Mouse (Mus musculus) embryonic facial prominence, embryonic 11.5 days (tissue): ENCODE measurements around the gene Ndufv2. TPM values are rescaled to one million over a fixed set of nuclear protein-coding genes. Genes with fewer than 3 reads are reported as not detected.
A peak's percentile ranks its signal among the peaks of the same experiment; 100 is the strongest.

Experiments
- ATAC-seq: fragments of 200-750 bp; cut with Nextera tagmentation; replicated peaks from 2 replicates; pipeline ENCODE4 v1.8.0; 2017; ENCODE audit warnings: low read depth; ENCODE audit not compliant: insufficient number of reproducible peaks, low FRiP score, low TSS enrichment
- DNase-seq: peaks from one replicate; pipeline ENCODE4 v3.0.0-alpha.2; 2015; ENCODE audit warnings: low spot score
- H3K27ac ChIP-seq: fragments of 300-500 bp; sonication (generic); replicated peaks from 2 replicates; pipeline ENCODE4 v1.5.1; 2014; ENCODE audit warnings: mild to moderate bottlenecking, low read depth, low read length, control low read depth
- H3K27me3 ChIP-seq: fragments of 300-500 bp; sonication (generic); 2 replicates; pipeline ENCODE4 v1.6.1; 2014; ENCODE audit warnings: mild to moderate bottlenecking, low read length, moderate library complexity, mixed read lengths; ENCODE audit not compliant: control insufficient read depth, insufficient read depth
- H3K36me3 ChIP-seq: fragments of 300-500 bp; sonication (generic); replicated peaks from 2 replicates; pipeline ENCODE4 v1.6.1; 2014; ENCODE audit warnings: low read depth, mild to moderate bottlenecking, low read length, moderate library complexity, mixed read lengths; ENCODE audit not compliant: control insufficient read depth, insufficient read depth
- H3K4me1 ChIP-seq: fragments of 300-500 bp; sonication (generic); 2 replicates; pipeline ENCODE4 v1.6.1; 2014; ENCODE audit warnings: low read length, mixed read lengths; ENCODE audit not compliant: control insufficient read depth, insufficient read depth
- H3K4me2 ChIP-seq: fragments of 300-500 bp; sonication (generic); 2 replicates; pipeline ENCODE4 v1.6.1; 2014; ENCODE audit warnings: low read depth, mild to moderate bottlenecking, control low read depth, low read length, moderate library complexity
- H3K4me3 ChIP-seq: fragments of 300-500 bp; sonication (generic); 2 replicates; pipeline ENCODE4 v1.5.1; 2014; ENCODE audit warnings: low read depth, low read length, control low read depth
- H3K9ac ChIP-seq: fragments of 300-500 bp; sonication (generic); replicated peaks from 2 replicates; pipeline ENCODE4 v1.6.1; 2014; ENCODE audit warnings: mild to moderate bottlenecking, control low read depth, low read length
- H3K9me3 ChIP-seq: fragments of 300-500 bp; sonication (generic); replicated peaks from 2 replicates; pipeline ENCODE4 v1.6.1; 2016; ENCODE audit warnings: mild to moderate bottlenecking, low read length, inconsistent platforms, mixed read lengths; ENCODE audit not compliant: control insufficient read depth
- WGBS: fragments of 180-500 bp; shearing (Covaris S2); extraction: QIAGEN DNeasy Blood & Tissue Kit; methylation state at CpG from one replicate; pipeline ENCODE4 v1.1.7; 2014; 5-methylcytosine and 5-hydroxymethylcytosine counted together
- polyA plus RNA-seq: library from polyadenylated mRNA; unstranded; fragments of >200 nt; fragmentation: Nextera tagmentation; extraction: Ambion mirVana; gene quantifications from 2 replicates; pipeline ENCODE4 v1.2.1, GENCODE M21; 2014

Ndufv2 gene
- polyA plus RNA-seq, 1 experiment from 2014 or later, result 342 TPM

DNA sequence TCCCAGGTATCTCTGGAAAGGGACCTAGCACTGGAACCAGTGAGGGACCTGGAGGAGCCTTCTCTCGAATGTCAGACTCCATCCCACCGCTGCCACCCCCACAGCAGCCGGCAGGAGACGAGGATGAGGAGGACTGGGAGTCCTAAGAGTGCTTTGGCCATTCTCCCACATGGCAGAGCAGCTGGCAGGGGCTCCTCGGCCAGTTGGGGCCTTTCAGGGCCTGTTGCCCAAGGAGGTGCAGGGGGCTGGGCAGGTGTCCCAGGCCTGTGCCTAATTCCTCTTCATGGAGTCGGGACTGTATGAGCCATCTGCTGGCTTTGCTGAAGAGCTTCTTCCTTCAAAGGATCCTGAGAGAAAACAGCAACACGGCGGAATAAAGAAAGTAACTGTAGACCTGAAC is 17.6 kb upstream of the Ndufv2 start:
- H3K27me3 ChIP-seq, result no peaks in the 10 kb centered on the region
- H3K4me1 ChIP-seq, result no peaks in the 10 kb centered on the region
- H3K4me2 ChIP-seq, result no peak overlapping the region
- WGBS, result 89% methylated on average over 8 of the region's 8 CpGs
- H3K27ac ChIP-seq, result no peak overlapping the region
- ATAC-seq, result no peak
- no peak overlapping the region for H3K9ac ChIP-seq
- no peak for DNase-seq
- no peaks in the 10 kb centered on the region for H3K9me3 ChIP-seq
- no peak overlapping the region for H3K4me3 ChIP-seq
- H3K36me3 ChIP-seq, result peaks cover 2% of the 10 kb centered on the region

DNA sequence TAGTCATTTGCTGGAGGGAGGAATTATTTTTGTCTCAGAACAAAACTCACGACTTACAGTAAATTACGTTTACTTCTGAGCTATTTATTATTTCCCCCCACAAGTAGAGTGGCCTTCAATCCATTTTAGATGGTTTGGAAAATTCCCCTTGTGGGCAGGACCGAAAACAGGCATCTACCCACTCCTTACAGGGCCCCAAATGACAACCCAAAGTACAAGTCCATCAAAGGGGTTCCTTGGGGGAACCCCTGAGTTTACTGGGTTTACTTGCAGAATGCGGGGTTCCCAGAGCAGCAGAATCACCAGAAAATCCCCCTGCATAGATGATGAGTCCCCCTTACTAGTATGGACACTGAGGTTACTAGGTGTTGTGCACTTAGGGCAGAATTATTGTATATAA is 10.8 kb upstream of the Ndufv2 start:
- Histone ChIP-seq H3K4me3 (peak overlapping the region; percentile 79), H3K36me3 (peaks cover 2% of the 10 kb centered on the region), H3K4me2 (peak overlapping the region; percentile 35), H3K27ac (no peak overlapping the region), H3K9ac (0 out of 2 replicates have a peak overlapping the region, but pooled peaks have one; percentile 7), H3K4me1 (no peaks in the 10 kb centered on the region), H3K9me3 (no peaks in the 10 kb centered on the region), H3K27me3 (no peaks in the 10 kb centered on the region)
- DNase-seq, result no peak
- WGBS, result 49% methylated on average over 4 of the region's 4 CpGs
- no peak for ATAC-seq

DNA sequence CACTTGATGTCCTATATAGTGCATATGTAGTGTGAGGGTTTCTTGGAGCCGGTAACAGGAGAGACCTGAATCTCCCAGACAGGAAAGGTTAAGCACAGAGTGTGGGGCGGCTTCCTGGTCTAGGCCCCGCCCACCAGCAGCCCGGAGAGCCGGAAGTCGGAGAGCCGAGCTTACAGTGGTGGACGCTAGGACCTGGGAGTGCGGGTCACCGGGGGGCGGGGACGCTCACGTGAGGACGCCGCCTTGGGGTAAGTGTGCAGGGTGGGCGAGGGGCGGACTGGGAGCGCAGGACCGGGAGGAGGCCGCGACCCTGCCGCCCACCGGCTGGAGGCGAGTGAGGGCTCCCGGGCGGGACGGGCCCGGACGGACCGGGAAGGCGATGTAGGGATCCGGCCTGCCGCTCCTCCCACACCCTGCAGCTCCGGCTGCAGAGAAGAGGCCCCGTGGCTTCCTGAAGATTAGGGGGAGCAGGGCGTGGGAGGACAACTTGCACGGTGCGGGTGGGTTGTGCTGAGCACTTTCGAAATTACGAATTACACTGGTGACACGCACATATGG is 10.1 kb upstream of the Ndufv2 start, which contains the start of gene Washc1:
Washc1 (plus strand) TSS at position 144 of the 558 bp plus-strand sequence.
- H3K4me2 ChIP-seq, result peak within 1 kb of the TSS; percentile 40
- H3K9me3 ChIP-seq, result no peaks in the 10 kb centered on the region
- WGBS, result 0% methylated on average over 37 of the region's 41 CpGs
- H3K27ac ChIP-seq, result peak within 1 kb of the TSS; percentile 54; the same call in 1 of the 2 replicates
- H3K4me3 ChIP-seq, result peak within 1 kb of the TSS; percentile 79
- H3K36me3 ChIP-seq, result no peaks in the 10 kb centered on the region; the same call in 1 of the 2 replicates
- DNase-seq (peak; percentile 97), ATAC-seq (peak; percentile 98)
- no peaks in the 10 kb centered on the region for H3K4me1 ChIP-seq
- no peaks in the 10 kb centered on the region for H3K27me3 ChIP-seq
- H3K9ac ChIP-seq, result peak within 1 kb of the TSS; percentile 82

DNA sequence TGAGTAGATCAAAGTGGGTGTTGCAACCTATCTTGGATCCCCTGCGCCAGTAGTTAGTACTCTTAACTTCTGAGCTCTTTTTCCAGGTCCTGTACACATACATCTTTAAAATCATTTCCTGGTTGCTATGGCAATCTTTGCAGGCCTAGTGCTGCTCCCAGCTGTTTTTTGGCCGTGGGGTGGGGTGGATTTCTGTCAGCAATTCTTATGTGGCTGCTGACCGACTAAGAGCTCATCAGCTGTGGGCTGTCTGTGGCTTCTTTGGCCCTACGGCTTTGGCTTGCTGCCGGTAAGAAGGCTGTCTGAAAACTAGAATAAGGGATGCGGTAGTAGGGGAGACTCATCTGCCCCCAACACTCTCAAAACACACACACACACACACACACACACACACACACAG is 9.4 kb upstream of the Ndufv2 start:
- no peaks in the 10 kb centered on the region for H3K27me3 ChIP-seq
- peak overlapping the region; percentile 79; the same call in 1 of the 2 replicates for H3K4me3 ChIP-seq
- H3K36me3 ChIP-seq, result no peaks in the 10 kb centered on the region; the same call in 1 of the 2 replicates
- no peak overlapping the region for H3K27ac ChIP-seq
- H3K9ac ChIP-seq, result no peak overlapping the region; the same call in 1 of the 2 replicates
- DNase-seq (no peak), ATAC-seq (no peak)
- no peak overlapping the region; the same call in 1 of the 2 replicates for H3K4me2 ChIP-seq
- H3K4me1 ChIP-seq, result no peaks in the 10 kb centered on the region
- H3K9me3 ChIP-seq, result no peaks in the 10 kb centered on the region
- 56% methylated on average over 6 of the region's 6 CpGs for WGBS

DNA sequence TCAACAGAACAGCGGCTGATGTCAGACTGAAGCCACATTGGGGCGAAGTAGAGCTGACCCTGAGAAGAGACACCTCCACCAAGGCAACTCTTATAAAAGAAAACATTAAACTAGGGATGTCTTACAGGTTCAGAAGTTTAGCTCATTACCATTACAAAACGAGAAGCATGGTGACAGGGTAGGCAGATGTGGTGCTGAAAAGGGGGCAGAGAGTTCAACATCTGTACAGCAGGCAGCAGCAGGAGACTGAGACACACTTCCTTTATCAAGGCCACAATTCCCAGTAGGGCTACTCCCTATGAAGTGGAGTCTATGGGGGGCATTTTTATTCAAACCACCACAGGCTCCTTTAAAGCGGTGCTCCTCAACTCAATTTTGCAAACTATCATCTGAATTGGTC is 6.8 kb upstream of the Ndufv2 start:
- Histone ChIP-seq H3K27me3 (no peaks in the 10 kb centered on the region), H3K36me3 (no peaks in the 10 kb centered on the region), H3K4me1 (no peaks in the 10 kb centered on the region), H3K4me3 (no peak overlapping the region), H3K9me3 (no peaks in the 10 kb centered on the region), H3K9ac (no peak overlapping the region), H3K4me2 (no peak overlapping the region), H3K27ac (no peak overlapping the region)
- no peak for ATAC-seq
- 76% methylated on average over 4 of the region's 4 CpGs for WGBS
- no peak for DNase-seq

DNA sequence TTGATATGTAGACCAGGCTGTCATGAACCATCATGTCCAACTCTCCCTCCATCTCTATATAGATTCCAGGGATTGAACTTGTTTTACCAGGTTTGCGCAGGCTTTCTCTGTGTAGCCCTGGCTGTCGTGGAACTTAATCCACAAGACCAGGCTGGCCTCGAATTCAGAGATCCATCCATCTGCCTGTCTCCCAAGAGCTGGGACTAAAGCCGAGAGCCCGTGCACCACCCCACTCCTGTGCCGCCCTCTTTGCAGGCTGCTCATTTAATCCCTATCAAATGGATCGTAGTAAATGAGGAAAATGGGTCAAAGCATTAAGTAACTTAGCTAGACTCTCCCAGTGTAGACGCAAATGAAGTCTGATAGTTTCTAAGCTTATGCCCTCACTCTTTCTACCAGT is 6.1 kb upstream of the Ndufv2 start:
- Histone ChIP-seq H3K4me3 (no peak overlapping the region), H3K9me3 (no peaks in the 10 kb centered on the region), H3K36me3 (no peaks in the 10 kb centered on the region), H3K27me3 (no peaks in the 10 kb centered on the region), H3K9ac (no peak overlapping the region), H3K4me2 (no peak overlapping the region), H3K27ac (no peak overlapping the region), H3K4me1 (no peaks in the 10 kb centered on the region)
- ATAC-seq (no peak), DNase-seq (no peak)
- WGBS, result 69% methylated on average over 8 of the region's 8 CpGs

DNA sequence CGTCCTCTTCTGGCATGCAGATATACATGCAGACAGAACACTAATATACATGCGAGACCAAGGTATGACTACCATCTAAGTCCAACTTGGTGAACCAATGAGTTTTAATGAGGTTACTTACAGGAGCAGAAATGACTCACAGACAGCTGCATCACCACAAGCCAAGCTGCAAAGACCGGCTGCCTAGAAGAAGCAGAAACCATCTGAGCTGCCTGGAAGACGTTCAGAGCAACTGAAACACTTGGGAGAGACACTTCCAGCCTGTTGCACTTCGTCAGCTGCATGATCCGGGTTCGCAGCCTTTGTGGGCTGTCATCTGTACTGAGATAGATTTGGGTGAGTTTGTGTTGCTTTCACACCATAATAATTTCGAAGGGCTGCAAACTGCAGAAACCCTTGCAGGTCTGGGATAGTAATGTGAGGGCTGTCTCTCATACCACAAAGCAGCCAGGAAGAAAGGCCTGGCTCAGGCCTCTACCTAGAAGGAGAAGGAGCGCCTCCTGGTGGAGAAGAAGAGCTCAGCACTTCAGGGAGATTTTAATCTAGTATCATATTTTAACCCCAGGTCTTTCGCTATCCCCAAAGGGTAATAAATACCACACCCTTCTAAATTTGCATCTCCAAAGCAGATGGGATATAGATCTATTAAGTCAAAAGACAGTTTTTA is 5.4 kb upstream of the Ndufv2 start:
- Histone ChIP-seq H3K27ac (no peak overlapping the region), H3K9me3 (no peaks in the 10 kb centered on the region), H3K4me3 (no peak overlapping the region), H3K4me2 (no peak overlapping the region), H3K36me3 (no peaks in the 10 kb centered on the region), H3K9ac (no peak overlapping the region), H3K27me3 (no peaks in the 10 kb centered on the region), H3K4me1 (no peaks in the 10 kb centered on the region)
- WGBS, result 49% methylated on average over 10 of the region's 10 CpGs
- DNase-seq (peak; percentile 90), ATAC-seq (no peak)

DNA sequence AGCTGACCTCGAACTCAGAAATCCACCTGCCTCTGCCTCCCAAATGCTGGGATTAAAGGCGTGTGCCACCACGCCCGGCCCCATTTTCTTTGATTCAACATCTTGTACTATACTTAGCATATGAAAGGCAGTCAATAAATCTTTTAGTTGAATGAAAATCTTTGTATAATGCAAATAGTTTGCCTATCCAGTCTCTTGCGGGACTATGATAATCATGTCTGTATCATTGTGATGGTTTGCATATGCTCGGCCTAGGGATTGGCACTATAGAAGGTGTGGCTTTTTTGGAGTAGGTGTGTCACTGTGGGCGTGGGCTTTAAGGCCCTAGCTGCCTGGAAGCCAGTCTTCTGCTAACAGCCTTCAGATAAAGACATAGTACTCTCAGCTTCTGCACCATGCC is 2.7 kb upstream of the Ndufv2 start:
- 89% methylated on average over 7 of the region's 7 CpGs for WGBS
- ATAC-seq (no peak), DNase-seq (no peak)
- H3K27ac ChIP-seq, result no peak overlapping the region
- no peak overlapping the region for H3K4me2 ChIP-seq
- H3K9ac ChIP-seq, result no peak overlapping the region
- no peaks in the 10 kb centered on the region for H3K27me3 ChIP-seq
- no peak overlapping the region for H3K4me3 ChIP-seq
- no peaks in the 10 kb centered on the region for H3K4me1 ChIP-seq
- H3K9me3 ChIP-seq, result no peaks in the 10 kb centered on the region
- H3K36me3 ChIP-seq, result no peaks in the 10 kb centered on the region
